Mouse (Mus musculus) kidney, embryonic 14.5 days (tissue): Measurements from ENCODE around the gene Arhgap15. TPM values are rescaled to one million over a fixed set of nuclear protein-coding genes. Genes with fewer than 3 reads are reported as not detected.

Source experiments
- ATAC-seq: fragments of 200-750 bp; cut with Nextera tagmentation; 2 replicates; pipeline ENCODE4 v1.8.0; 2017; ENCODE audit warnings: moderate number of reproducible peaks, mild to moderate bottlenecking, moderate TSS enrichment, moderate library complexity; ENCODE audit not compliant: low FRiP score, low TSS enrichment
- H3K27ac ChIP-seq: fragments of 300-500 bp; sonication (generic); 2 replicates; pipeline ENCODE4 v1.5.1; 2014; ENCODE audit warnings: low read depth, mild to moderate bottlenecking, low read length, moderate library complexity, mixed read lengths
- H3K27me3 ChIP-seq: fragments of 300-500 bp; sonication (generic); 2 replicates; pipeline ENCODE4 v1.6.1; 2014; ENCODE audit warnings: mild to moderate bottlenecking, low read length; ENCODE audit not compliant: control insufficient read depth, insufficient read depth
- H3K36me3 ChIP-seq: fragments of 300-500 bp; sonication (generic); 2 replicates; pipeline ENCODE4 v1.6.1; 2014; ENCODE audit warnings: low read length, mixed read lengths; ENCODE audit not compliant: control insufficient read depth, insufficient read depth
- H3K4me1 ChIP-seq: fragments of 300-500 bp; sonication (generic); 2 replicates; pipeline ENCODE4 v1.6.1; 2014; ENCODE audit warnings: low read length, mixed read lengths; ENCODE audit not compliant: control insufficient read depth, insufficient read depth
- H3K4me2 ChIP-seq: fragments of 300-500 bp; sonication (generic); replicated peaks from 2 replicates; pipeline ENCODE4 v1.6.1; 2014; ENCODE audit warnings: low read depth, mild to moderate bottlenecking, low read length
- H3K4me3 ChIP-seq: fragments of 300-500 bp; sonication (generic); 2 replicates; pipeline ENCODE4 v1.5.1; 2014; ENCODE audit warnings: mild to moderate bottlenecking, low read length
- H3K9ac ChIP-seq: fragments of 300-500 bp; sonication (generic); 2 replicates; pipeline ENCODE4 v1.6.1; 2014; ENCODE audit warnings: low read depth, mild to moderate bottlenecking, low read length, moderate library complexity
- H3K9me3 ChIP-seq: fragments of 300-500 bp; sonication (generic); 2 replicates; pipeline ENCODE4 v1.6.1; 2016; ENCODE audit warnings: low read length; ENCODE audit not compliant: control insufficient read depth
- WGBS: fragments of 180-500 bp; shearing (Covaris S2); extraction: QIAGEN DNeasy Blood & Tissue Kit; methylation state at CpG from one replicate; pipeline ENCODE4 v1.1.7; 2014; 5-methylcytosine and 5-hydroxymethylcytosine counted together
- polyA plus RNA-seq: library from polyadenylated mRNA; unstranded; fragments of >200 nt; fragmentation: Nextera tagmentation; extraction: Ambion mirVana; gene quantifications from 2 replicates; pipeline ENCODE4 v1.2.1, GENCODE M21; 2014

Gene Arhgap15
- polyA plus RNA-seq, 1 experiment from 2014 or later: 1.0 TPM

GRCm38 (mm10) chr2:44160358-44160757, 411.7 kb downstream of the Arhgap15 start:
- Histone ChIP-seq H3K9ac (no peak overlapping the region), H3K36me3 (no peaks in the 10 kb centered on the region), H3K4me1 (no peaks in the 10 kb centered on the region), H3K4me3 (no peak overlapping the region), H3K9me3 (no peaks in the 10 kb centered on the region), H3K27me3 (no peaks in the 10 kb centered on the region), H3K4me2 (no peak overlapping the region), H3K27ac (no peak overlapping the region)
- WGBS: 52% methylated on average over 4 of the region's 4 CpGs
- no peak for ATAC-seq

GRCm38 (mm10) chr2:44165789-44166188, 417.2 kb downstream of the Arhgap15 start:
- no peaks in the 10 kb centered on the region for H3K9me3 ChIP-seq
- H3K9ac ChIP-seq: no peak overlapping the region
- H3K4me3 ChIP-seq: no peak overlapping the region
- H3K4me1 ChIP-seq: no peaks in the 10 kb centered on the region
- 63% methylated on average over 3 of the region's 3 CpGs for WGBS
- no peak overlapping the region for H3K4me2 ChIP-seq
- no peaks in the 10 kb centered on the region for H3K36me3 ChIP-seq
- ATAC-seq: no peak
- H3K27ac ChIP-seq: no peak overlapping the region
- H3K27me3 ChIP-seq: no peaks in the 10 kb centered on the region

GRCm38 (mm10) chr2:44166716-44167115, 418.1 kb downstream of the Arhgap15 start:
- Histone ChIP-seq H3K4me1 (no peaks in the 10 kb centered on the region), H3K27me3 (no peaks in the 10 kb centered on the region), H3K9me3 (no peaks in the 10 kb centered on the region), H3K36me3 (no peaks in the 10 kb centered on the region), H3K4me2 (no peak overlapping the region), H3K27ac (no peak overlapping the region), H3K4me3 (no peak overlapping the region), H3K9ac (no peak overlapping the region)
- no peak for ATAC-seq
- 79% methylated on average over 4 of the region's 4 CpGs for WGBS

GRCm38 (mm10) chr2:44184476-44184875, 435.9 kb downstream of the Arhgap15 start:
- H3K4me2 ChIP-seq: no peak overlapping the region
- no peaks in the 10 kb centered on the region for H3K9me3 ChIP-seq
- H3K4me1 ChIP-seq: no peaks in the 10 kb centered on the region
- no peaks in the 10 kb centered on the region for H3K27me3 ChIP-seq
- H3K9ac ChIP-seq: no peak overlapping the region
- no peaks in the 10 kb centered on the region for H3K36me3 ChIP-seq
- no peak for ATAC-seq
- no peak overlapping the region for H3K27ac ChIP-seq
- H3K4me3 ChIP-seq: no peak overlapping the region
- WGBS: 80% methylated on average over 10 of the region's 10 CpGs

GRCm38 (mm10) chr2:44190749-44191148, 442.1 kb downstream of the Arhgap15 start:
- no peak for ATAC-seq
- H3K27me3 ChIP-seq: no peaks in the 10 kb centered on the region

GRCm38 (mm10) chr2:44192058-44192457, 443.4 kb downstream of the Arhgap15 start:
- no peak overlapping the region for H3K4me2 ChIP-seq
- no peaks in the 10 kb centered on the region for H3K4me1 ChIP-seq
- whole genome bisulfite sequencing: 78% methylated on average over 3 of the region's 3 CpGs
- H3K27me3 ChIP-seq: no peaks in the 10 kb centered on the region
- no peak overlapping the region for H3K9ac ChIP-seq
- ATAC-seq: no peak
- H3K9me3 ChIP-seq: no peaks in the 10 kb centered on the region
- H3K4me3 ChIP-seq: no peak overlapping the region
- H3K27ac ChIP-seq: no peak overlapping the region
- no peaks in the 10 kb centered on the region for H3K36me3 ChIP-seq

More at GRCm38 (mm10) chr2:44190749-44191148, 442.1 kb downstream of the Arhgap15 start:
- Histone ChIP-seq H3K36me3 (no peaks in the 10 kb centered on the region), H3K27ac (no peak overlapping the region), H3K9ac (no peak overlapping the region), H3K4me2 (no peak overlapping the region), H3K9me3 (no peaks in the 10 kb centered on the region), H3K4me3 (no peak overlapping the region), H3K4me1 (no peaks in the 10 kb centered on the region)
- 86% methylated on average over 9 of the region's 9 CpGs for WGBS

GRCm38 (mm10) chr2:44215506-44215905, 466.9 kb downstream of the Arhgap15 start:
- Histone ChIP-seq H3K27ac (no peak overlapping the region), H3K9ac (no peak overlapping the region), H3K4me2 (no peak overlapping the region), H3K4me3 (no peak overlapping the region), H3K27me3 (no peaks in the 10 kb centered on the region), H3K36me3 (no peaks in the 10 kb centered on the region), H3K9me3 (no peaks in the 10 kb centered on the region), H3K4me1 (no peaks in the 10 kb centered on the region)
- no peak for ATAC-seq
- 91% methylated on average over 7 of the region's 7 CpGs for WGBS

- H3K27me3 ChIP-seq: no peaks in the 10 kb centered on the region
- no peak overlapping the region for H3K9ac ChIP-seq
- no peak for ATAC-seq
- no peak overlapping the region for H3K4me3 ChIP-seq
- H3K36me3 ChIP-seq: no peaks in the 10 kb centered on the region
- H3K4me1 ChIP-seq: peaks cover 5% of the 10 kb centered on the region; the same call in 1 of the 2 replicates
- 82% methylated on average over 6 of the region's 6 CpGs for WGBS
- no peak overlapping the region for H3K4me2 ChIP-seq
- no peaks in the 10 kb centered on the region for H3K9me3 ChIP-seq
- H3K27ac ChIP-seq: no peak overlapping the region
Measured at GRCm38 (mm10) chr2:44217811-44218210, 469.2 kb downstream of the Arhgap15 start.

GRCm38 (mm10) chr2:44218317-44218716, 469.7 kb downstream of the Arhgap15 start:
- no peak overlapping the region for H3K27ac ChIP-seq
- no peaks in the 10 kb centered on the region for H3K9me3 ChIP-seq
- no peaks in the 10 kb centered on the region for H3K27me3 ChIP-seq
- no peak overlapping the region for H3K4me2 ChIP-seq
- no peak overlapping the region for H3K9ac ChIP-seq
- peaks cover 5% of the 10 kb centered on the region; the same call in 1 of the 2 replicates for H3K4me1 ChIP-seq
- no peak overlapping the region for H3K4me3 ChIP-seq
- ATAC-seq: no peak
- H3K36me3 ChIP-seq: no peaks in the 10 kb centered on the region
- WGBS: 48% methylated on average over 8 of the region's 8 CpGs
